Mouse (Mus musculus) kidney, adult 9 months (tissue): ENCODE results near the gene Myo5a.

Experiments
- DNase-seq: peaks from one replicate; pipeline ENCODE4 v3.0.0; 2022

Gene Myo5a

GRCm38 (mm10) chr9:75070457-75071028 is at the start of gene Myo5a:
Myo5a (plus strand) TSS chr9:75071015.
- no peak for DNase-seq

- DNase-seq = no peak
Observed at GRCm38 (mm10) chr9:75022546-75022945, 48.3 kb upstream of the Myo5a start.

- DNase-seq = no peak
Observed at GRCm38 (mm10) chr9:75023150-75023894, 47.5 kb upstream of the Myo5a start.

GRCm38 (mm10) chr9:75024089-75024488 is 46.7 kb upstream of the Myo5a start:
- no peak for DNase-seq

- DNase-seq = no peak
Observed at GRCm38 (mm10) chr9:75025689-75026088, 45.1 kb upstream of the Myo5a start.

- no peak for DNase-seq
Observed at GRCm38 (mm10) chr9:75032408-75032807, 38.4 kb upstream of the Myo5a start.

GRCm38 (mm10) chr9:75033141-75033540 is 37.7 kb upstream of the Myo5a start:
- DNase-seq = no peak

GRCm38 (mm10) chr9:75034691-75035090 is 36.1 kb upstream of the Myo5a start:
- DNase-seq = no peak

GRCm38 (mm10) chr9:75035944-75036343 is 34.9 kb upstream of the Myo5a start:
- DNase-seq = no peak

GRCm38 (mm10) chr9:75037451-75038356 is 33.1 kb upstream of the Myo5a start, which contains the start of gene Arpp19:
Arpp19 (plus strand) TSS chr9:75037614.
- DNase-seq = peak; percentile 91

GRCm38 (mm10) chr9:75038357-75038688 is 32.5 kb upstream of the Myo5a start:
- no peak for DNase-seq

GRCm38 (mm10) chr9:75040566-75040965 is 30.2 kb upstream of the Myo5a start:
- peak; percentile 77 for DNase-seq

- DNase-seq = no peak
Observed at GRCm38 (mm10) chr9:75041840-75042525, 28.8 kb upstream of the Myo5a start.

GRCm38 (mm10) chr9:75043191-75043590 is 27.6 kb upstream of the Myo5a start:
- DNase-seq = no peak

GRCm38 (mm10) chr9:75047079-75047478 is 23.7 kb upstream of the Myo5a start:
- no peak for DNase-seq

GRCm38 (mm10) chr9:75049100-75049499 is 21.7 kb upstream of the Myo5a start:
- DNase-seq = peak; percentile 31

GRCm38 (mm10) chr9:75050003-75050402 is 20.8 kb upstream of the Myo5a start:
- peak; percentile 84 for DNase-seq

GRCm38 (mm10) chr9:75051841-75052240 is 19.0 kb upstream of the Myo5a start:
- no peak for DNase-seq

- DNase-seq = peak; percentile 66
Observed at GRCm38 (mm10) chr9:75055046-75055445, 15.8 kb upstream of the Myo5a start.

GRCm38 (mm10) chr9:75064678-75065331 is 6.0 kb upstream of the Myo5a start:
- DNase-seq = no peak

- peak; percentile 55 for DNase-seq
Observed at GRCm38 (mm10) chr9:75071029-75071705, 352 bp downstream of the Myo5a start.

- no peak for DNase-seq
Observed at GRCm38 (mm10) chr9:75071706-75072192, 934 bp downstream of the Myo5a start.
